Mouse (Mus musculus) kidney, postnatal 36 days (tissue): ENCODE results near the gene Rnf41.

Experiments used
- DNase-seq, 2 experiments: peaks; one replicate each; pipeline ENCODE4 v3.0.0; 2021 to 2022; ENCODE audit warnings: mixed read lengths in 2 of 2

The Rnf41 gene

GRCm38 (mm10) chr10:128487861-128488712 lies 76.6 kb downstream of the Rnf41 start:
- peak in 1 of 2 experiments; percentile 60 for DNase-seq

DNA sequence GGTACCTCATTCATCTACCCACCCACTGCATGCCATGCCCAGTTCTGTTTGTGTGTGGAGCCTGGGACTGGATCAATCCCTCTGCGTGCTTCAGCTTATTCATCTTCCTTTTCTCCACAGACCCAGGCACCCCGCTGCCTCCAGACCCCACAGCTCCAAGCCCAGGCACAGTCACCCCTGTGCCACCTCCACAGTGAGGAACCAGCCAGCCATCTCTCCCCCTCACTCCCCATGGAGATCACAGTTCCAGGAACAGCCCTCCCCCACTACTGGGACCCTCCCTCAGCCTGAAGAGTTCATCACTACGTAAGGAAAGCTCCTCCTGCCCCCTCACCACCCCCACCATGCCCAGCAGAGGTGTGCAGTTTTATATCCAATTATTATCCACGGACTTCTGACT lies 77.3 kb downstream of the Rnf41 start:
- DNase-seq = no peak

DNA sequence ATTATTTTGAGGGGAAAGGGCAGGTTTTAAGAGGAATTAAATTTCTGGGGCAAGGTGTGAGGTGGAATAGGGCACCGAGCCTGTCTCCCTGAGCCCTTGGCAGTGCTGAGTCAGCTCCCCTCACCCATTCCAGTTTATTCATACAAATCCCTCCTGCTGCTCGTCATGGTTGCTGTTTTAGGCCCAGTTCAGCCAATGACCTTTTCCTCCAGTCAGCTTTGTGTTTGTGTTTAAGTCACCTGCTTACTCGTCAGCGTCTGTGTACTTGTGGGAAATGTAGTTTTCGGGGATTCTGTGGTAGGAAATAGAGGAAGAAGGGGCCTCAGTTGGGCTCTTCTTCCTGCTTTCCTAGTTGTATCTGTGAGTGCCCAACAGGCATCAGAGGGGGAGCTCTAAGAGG lies 77.9 kb downstream of the Rnf41 start:
- DNase-seq = peak in 1 of 2 experiments; percentile 35

DNA sequence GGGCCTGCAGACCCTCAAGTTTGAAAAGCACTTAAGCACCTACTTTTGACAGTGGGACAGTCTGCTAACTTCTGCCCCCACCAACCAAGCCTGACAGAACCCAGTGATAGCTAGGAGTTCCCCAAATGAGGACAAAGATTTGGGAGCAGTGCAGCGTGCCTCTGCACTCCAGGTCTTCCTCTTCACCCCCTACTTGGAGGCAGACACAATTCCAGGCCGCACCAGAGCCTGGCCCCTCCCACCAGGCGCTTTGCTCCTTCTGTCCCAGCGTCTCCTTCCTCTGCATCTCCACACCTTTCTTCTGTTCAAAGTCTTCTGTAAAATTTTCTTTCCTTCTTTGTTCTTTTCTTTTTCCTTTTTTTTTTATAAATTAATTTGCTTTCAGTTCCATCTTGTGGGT lies 78.3 kb downstream of the Rnf41 start:
- peak in 1 of 2 experiments; percentile 32 for DNase-seq

GRCm38 (mm10) chr10:128490232-128490631 lies 78.8 kb downstream of the Rnf41 start:
- DNase-seq = peak; percentile 14 to 25

DNA sequence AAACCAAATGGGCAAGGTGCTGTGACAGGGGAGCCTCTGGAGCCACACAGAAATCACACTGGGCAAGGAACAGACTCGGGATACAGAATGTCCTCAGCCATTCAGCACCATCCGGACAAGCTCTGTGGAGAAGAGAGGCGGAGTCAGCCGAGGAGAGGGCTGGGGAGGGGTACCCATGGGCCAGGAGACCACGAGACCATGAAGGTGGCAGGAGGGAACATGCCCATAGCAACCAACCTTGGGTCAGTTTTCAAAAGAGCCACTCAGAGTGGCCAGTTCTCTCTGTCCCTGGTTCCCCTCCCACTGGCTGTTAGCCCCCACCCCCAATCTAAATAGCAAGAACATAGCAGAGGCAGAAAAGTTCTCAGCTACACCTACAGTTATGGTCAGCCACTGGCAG lies 79.5 kb downstream of the Rnf41 start:
- DNase-seq = no peak
